Mouse (Mus musculus): ENCODE measurements at regions not wholly inside any gene's neighbourhood (a gene's known extent, or its start where the extent isn't known, plus 50 kb on each side); places are given as distances from the start of the nearest gene placed in this dataset.

GRCm38 (mm10) chr10:20776640-20777413 is 51.9 kb upstream of the Pde7b start:
- DNase-seq, result no peak

DNA sequence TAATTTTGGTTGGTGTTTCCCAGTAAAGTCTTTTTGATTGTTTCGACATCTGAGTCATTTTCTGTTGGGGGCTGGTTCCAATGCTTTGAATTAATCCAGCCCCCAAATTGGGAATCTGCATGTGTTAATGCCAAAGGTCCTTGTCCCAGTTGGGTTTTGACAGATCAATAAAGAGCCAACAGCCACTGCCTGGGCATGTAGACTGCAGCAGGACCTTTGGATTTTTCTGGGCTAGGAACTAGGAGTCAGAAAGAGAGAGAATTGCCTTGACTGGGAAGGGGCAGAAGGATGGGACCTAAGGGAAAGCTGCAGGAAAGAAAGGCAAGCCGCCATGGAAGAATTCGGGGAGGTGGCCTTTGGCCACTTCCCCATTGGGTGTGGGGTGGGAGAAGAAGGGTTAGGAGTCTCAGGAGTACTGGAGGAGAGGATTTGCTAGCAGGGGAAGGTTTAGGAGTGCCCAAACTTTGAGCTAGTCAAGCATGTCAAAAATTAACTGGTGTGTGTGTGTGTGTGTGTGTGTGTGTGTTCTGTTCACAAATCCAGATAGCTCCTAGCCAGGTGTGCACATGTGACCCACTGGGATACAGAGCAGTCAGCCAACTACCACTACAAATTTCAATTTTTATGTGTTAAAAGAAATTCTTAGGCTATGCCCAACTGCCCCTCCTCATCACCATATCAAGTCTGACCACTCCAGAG is 51.0 kb upstream of the Pde7b start:
- DNase-seq, result no peak

All from cerebellum, adult 8-10 months (tissue).